Mouse (Mus musculus) gastrocnemius, adult 2 months (tissue): Measurements from ENCODE around the gene Tprn. TPM values are rescaled to one million over a fixed set of nuclear protein-coding genes. Genes with fewer than 3 reads are reported as not detected.

ENCODE experiments used
- DNase-seq: peaks from one replicate; pipeline ENCODE4 v3.0.0; 2022
- H3K27ac ChIP-seq: fragments of 200-600 bp; 2 replicates; pipeline ENCODE4 v1.8.1; 2022; ENCODE audit warnings: mild to moderate bottlenecking
- H3K4me3 ChIP-seq: fragments of 200-600 bp; 2 replicates; pipeline ENCODE4 v1.8.1; 2022; ENCODE audit warnings: mild to moderate bottlenecking, moderate library complexity
- CTCF ChIP-seq: fragments of 200-600 bp; IDR thresholded peaks from 2 replicates; pipeline ENCODE4 v1.8.1; 2022; ENCODE audit warnings: antibody characterized with exemption, mild to moderate bottlenecking, moderate library complexity
- intact Hi-C: fragments of 180-260 bp; cut with DNase I; formaldehyde crosslinking; loops from one replicate; pipeline ENCODE4 v1.15.1; 2025
- total RNA-seq, 2 experiments: library from RNA; stranded (reverse); gene quantifications; 2 replicates each; pipeline ENCODE4 v1.2.3; 2021

The Tprn gene
- total RNA-seq, 2 experiments from 2014 or later, result 3.1 to 3.5 TPM

DNA sequence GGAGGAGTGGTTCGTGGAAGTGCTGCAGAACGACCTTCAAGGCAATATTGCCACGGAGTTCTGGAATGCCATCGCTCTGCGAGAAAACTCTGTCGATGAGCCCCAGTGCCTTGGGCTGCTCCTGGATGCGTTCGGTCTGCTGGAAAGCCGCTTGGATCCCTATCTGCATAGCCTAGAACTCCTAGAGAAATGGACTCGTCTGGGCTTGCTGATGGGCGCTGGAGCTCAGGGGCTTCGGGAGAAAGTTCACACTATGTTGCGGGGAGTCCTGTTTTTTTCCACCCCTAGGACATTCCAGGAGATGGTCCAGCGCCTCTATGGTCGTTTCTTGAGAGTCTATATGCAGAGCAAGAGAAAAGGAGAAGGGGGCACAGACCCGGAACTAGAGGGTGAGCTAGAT lies 10.6 kb downstream of the Tprn start:
- intact Hi-C loops, result loop anchor here (5.0 kb wide), 2 partner anchors 59 to 81 kb away; partner anchors contain the start of gene Man1b1
- TF ChIP-seq CTCF, result no peak
- DNase-seq, result no peak
- peak overlapping the region; percentile 98 for H3K4me3 ChIP-seq
- H3K27ac ChIP-seq, result peak overlapping the region; percentile 97

DNA sequence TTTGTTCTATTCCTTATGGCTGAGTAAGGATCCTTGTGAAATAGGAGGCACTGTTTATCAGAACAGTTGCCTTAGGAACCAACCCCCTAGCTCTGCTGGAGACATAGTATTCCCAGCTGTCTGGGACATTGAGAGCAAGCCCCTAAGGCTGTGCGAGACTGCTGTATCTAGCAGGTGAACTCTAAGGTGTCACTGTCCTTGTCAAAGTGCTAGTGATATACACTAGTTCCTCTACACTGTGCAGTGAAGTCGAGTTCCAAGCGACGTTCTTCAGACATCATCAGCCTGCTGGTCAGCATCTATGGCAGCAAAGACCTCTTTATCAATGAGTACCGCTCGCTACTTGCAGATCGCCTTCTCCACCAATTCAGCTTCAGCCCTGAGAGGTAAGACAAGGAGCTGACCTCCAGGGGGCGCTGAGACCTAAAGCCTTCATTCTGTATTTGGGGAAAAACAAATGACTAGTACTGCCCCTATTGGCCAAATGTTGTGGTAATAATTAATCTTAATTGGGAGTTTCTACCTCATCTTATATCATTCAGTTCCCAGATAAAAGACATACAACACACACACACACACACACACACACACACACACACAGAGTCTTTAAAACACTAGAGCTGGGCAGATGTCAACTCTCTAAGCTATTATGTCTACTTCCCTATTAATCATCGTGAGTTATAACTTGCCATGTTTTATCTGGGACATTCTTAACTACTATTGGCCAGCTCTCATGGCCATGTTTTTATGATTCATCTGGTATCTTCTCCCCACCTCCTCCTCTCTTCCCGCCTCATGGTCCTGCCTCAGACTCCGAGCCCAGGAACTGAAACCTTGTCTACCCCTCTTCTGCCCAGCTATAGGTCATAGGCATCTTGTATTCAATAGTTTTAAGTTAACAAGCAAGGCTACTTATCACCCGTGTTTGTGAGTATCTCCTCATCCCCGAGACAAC lies 16.8 kb downstream of the Tprn start:
- intact Hi-C loops, result no loop called here
- DNase-seq, result peak; percentile 77
- H3K4me3 ChIP-seq, result no peak overlapping the region
- H3K27ac ChIP-seq, result no peak overlapping the region
- TF ChIP-seq CTCF, result peak; percentile 85

DNA sequence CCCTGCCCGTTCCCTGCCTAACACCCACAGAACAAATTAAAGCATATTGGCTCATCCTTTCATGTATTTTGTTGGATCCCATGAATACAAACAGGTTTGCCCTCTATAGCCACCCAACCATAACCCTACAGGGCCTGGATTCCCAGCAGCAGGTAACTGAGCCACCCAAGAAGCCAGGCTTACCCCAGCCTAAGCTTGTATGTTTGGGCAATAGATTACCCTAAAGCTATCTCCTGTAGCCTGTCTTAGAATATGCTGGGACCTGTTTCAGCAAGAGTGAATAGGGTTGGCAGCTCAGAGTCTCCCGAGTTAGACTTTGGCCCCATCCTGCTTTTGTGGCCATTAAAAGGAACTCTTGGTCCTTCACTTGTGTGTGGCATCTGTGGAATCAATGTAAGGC lies 23.1 kb downstream of the Tprn start:
- Histone ChIP-seq H3K27ac (no peak overlapping the region), H3K4me3 (no peak overlapping the region)
- intact Hi-C loops, result no loop called here
- DNase-seq, result no peak
- TF ChIP-seq CTCF, result no peak

DNA sequence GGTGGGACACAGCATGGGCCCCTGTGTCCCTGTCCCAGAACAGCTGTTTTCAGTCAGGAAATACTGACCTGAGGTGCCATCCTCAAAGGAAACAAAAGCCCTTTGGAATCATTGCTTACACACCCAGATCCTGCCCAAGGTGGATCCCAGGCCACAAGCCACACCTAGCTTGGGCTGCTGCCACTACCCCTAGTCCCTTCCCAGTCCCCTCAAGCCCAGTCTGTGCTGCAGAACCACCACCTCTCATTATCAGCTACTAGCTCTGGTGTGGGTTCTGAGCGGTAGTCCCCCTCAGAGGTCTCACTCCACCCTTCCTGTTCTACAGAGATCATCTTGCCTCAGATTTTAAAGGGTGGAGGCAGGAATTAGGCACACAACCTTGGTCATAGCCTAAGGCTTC lies 23.9 kb downstream of the Tprn start:
- DNase-seq, result no peak
- TF ChIP-seq CTCF, result no peak
- H3K4me3 ChIP-seq, result no peak overlapping the region
- intact Hi-C loops, result no loop called here
- peak overlapping the region; percentile 12 for H3K27ac ChIP-seq

DNA sequence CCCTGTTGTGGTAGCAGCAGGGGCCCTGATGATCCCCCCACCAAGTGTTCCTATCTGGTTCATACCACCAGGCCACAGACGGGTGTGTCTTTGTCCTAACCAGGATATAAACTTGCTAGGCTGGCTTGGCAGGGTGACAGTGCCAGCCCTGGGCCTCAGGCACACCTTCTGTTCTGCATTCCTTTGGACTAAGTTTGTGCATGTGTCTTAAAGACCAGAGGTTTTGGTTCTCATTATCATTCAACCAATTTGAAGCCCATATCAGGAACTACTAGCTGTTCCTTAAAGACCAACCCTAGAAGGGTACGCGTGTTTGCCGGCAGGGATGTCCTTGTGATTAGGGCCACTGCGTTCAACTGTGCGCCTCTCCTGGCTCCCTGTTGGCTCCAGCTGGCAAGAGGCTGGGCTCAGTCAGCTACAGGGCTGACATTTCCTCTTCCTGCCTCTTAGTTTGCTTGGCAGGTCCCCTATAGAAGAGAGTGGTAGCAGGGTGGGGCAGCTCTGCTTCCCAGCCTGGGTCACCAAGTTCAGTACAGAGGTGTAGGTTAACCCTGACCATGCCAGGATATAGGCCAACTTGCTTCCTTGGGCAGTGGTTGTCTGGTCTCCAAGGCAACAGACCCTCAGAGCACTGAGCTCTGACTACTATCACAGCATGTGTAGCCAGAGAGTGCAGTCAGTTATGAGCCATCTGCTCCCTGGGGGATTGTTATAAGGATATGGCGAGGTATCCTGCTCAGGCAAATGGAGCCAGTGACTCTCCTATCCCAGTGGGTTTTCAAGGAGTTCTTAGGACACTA lies 24.6 kb downstream of the Tprn start:
- intact Hi-C loops, result no loop called here
- no peak for TF ChIP-seq CTCF
- no peak overlapping the region for H3K4me3 ChIP-seq
- peak overlapping the region; percentile 12 for H3K27ac ChIP-seq
- peak; percentile 60 for DNase-seq

DNA sequence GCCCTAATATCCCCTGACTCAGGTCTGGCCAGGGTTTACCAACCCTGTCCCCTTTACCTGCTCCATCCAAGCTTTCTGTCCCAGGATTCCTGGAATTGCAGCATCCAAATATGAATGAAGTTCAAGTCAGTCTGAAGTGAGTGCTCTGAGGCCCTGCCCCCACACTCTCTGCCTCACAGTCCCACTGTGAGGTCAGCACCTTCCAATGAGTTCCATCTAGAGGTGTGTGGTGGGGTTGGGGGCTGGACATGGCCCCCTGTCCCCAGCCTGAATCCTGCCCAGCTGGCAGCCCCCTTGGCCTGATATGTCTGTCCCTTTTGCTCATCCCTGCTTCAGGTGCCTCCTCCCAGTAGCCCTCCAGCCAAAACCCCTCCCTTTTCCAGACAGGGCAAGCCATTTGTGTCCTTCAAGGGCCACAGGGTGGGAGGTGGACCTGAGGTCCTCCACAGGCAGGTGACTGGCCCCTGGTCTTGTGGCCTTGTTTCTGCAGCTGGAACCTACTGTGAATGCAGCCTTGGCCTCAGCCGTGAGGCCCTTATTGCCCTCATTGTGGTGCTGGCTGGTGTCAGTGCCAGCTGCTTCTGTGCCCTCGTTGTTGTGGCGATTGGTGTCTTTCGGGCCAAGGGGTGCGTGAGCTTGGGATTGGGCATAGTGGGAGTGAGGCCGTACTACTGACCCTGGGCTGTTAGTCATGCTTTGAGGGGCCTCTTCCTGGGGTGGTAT lies 25.7 kb downstream of the Tprn start, which contains the start of gene Tmem210:
Gene Tmem210 (plus strand): TSS at position 219 of the 723 bp plus-strand sequence.
- no peak for TF ChIP-seq CTCF
- Histone ChIP-seq H3K4me3 (no peak within 1 kb of the TSS), H3K27ac (peak within 1 kb of the TSS; percentile 12)
- intact Hi-C loops, result no loop called here
- DNase-seq, result no peak

DNA sequence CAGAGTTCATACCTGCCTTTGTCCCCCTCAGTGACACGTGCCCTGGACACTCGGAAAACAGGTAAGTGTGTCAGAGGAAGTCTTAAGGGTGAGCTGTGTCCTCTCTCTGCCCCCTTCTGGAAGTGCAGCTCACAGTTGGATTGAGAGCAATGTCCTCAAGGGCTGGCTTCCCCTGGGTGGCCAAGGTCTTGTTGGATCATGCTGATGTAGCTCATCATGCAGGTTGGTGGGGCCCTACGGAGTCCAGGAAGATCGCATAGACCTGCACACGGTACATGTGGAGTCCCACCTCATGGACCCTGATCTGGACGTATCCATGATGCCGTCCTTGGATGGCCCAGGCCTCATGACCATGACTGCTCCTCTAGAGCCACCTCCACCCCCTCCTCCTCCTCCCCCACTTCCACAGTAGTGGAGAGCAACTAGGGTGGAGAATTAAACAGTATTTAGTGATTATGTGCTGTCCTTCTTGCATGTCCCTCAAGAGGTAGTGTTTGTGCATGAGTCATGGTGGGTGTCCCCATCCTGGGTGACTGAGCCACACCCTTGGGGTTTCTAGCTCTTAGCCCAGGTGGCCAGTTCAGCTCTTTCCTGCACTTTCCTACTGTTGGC lies 26.4 kb downstream of the Tprn start:
- no peak for DNase-seq
- intact Hi-C loops, result no loop called here
- no peak for TF ChIP-seq CTCF
- no peak overlapping the region for H3K27ac ChIP-seq
- no peak overlapping the region for H3K4me3 ChIP-seq

DNA sequence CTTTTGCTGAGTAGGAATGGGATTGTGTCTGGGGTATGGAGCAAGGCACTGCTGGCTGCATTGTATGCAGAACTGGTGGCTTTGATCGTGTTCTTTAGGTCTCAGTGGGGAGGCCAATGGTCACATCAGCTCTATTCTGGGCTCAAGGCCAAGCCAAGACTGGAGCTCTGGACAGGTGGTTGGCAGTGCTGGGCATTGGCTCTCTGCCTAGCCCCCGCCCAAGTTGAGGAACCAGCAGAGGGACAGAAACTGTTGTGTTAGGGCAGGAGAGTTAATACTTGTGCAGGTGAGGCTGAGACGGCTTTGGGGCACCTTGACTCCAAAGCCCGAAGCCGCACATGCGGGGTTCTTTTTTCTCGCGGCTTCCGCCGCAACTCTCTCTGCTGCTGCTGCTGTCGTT lies 27.2 kb downstream of the Tprn start, which contains the start of gene Lrrc26:
Gene Lrrc26 (plus strand): TSS at position 265 of the 400 bp plus-strand sequence.
- DNase-seq, result peak; percentile 70
- H3K27ac ChIP-seq, result peak within 1 kb of the TSS; percentile 48; the same call in 1 of the 2 replicates
- intact Hi-C loops, result loop anchor here (5.0 kb wide), 2 partner anchors 62 to 162 kb away; no protein-coding TSS in a partner anchor
- TF ChIP-seq CTCF, result no peak
- peak within 1 kb of the TSS; percentile 66 for H3K4me3 ChIP-seq

DNA sequence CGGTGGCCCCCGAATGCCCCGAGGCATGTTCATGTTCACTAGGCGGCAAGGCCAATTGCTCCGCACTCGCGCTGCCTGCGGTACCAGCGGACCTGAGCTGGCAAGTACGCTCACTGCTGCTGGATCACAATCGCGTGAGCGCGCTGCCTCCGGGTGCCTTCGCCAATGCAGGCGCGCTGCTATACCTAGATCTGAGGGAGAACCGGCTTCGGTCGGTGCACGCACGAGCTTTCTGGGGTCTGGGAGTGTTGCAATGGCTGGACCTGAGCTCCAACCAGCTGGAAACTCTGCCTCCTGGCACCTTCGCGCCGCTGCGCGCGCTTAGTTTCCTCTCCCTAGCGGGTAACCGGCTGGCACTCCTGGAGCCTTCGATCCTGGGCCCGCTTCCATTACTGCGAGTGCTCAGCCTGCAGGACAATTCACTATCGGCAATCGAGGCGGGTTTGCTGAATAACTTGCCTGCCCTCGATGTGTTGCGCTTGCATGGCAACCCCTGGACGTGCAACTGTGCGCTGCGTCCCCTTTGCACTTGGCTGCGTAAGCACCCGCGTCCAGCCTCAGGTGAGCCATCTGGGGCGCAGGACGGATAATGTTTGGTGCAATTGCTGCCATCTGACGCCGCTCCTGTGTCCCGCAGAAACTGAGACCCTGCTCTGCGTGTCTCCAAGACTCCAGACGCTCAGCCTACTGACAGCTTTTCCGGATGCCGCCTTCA lies 27.8 kb downstream of the Tprn start:
- peak overlapping the region; percentile 66 for H3K4me3 ChIP-seq
- peak overlapping the region; percentile 48; the same call in 1 of the 2 replicates for H3K27ac ChIP-seq
- DNase-seq, result peak; percentile 59
- TF ChIP-seq CTCF, result no peak
- intact Hi-C loops, result loop anchor here (5.0 kb wide), 2 partner anchors 63 to 163 kb away; no protein-coding TSS in a partner anchor

DNA sequence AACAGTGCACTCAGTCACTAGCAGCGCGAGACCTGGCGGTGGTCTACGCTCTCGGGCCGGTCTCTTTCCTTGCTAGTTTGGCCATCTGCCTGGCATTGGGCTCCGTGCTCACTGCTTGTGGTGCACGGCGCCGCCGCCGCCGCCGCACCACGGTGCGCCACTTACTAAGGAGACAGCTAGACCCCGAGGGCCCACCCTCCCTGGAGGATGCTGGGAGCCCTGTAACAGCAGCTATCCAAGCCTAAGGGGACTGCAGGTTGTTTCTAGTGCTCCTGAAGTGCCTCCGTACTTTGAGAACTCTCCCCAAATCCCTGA lies 28.4 kb downstream of the Tprn start:
- Histone ChIP-seq H3K4me3 (peak overlapping the region; percentile 66), H3K27ac (peak overlapping the region; percentile 48; the same call in 1 of the 2 replicates)
- intact Hi-C loops, result loop anchor here (5.0 kb wide), 2 partner anchors 63 to 163 kb away; no protein-coding TSS in a partner anchor
- TF ChIP-seq CTCF, result no peak
- DNase-seq, result no peak
